Mouse (Mus musculus): Measurements from ENCODE around the gene Bdkrb2. TPM values are rescaled to one million over a fixed set of nuclear protein-coding genes. Genes with fewer than 3 reads are reported as not detected.

The Bdkrb2 gene
- polyA plus RNA-seq, 1 experiment = 5.7 TPM

GRCm38 (mm10) chr12:105590786-105591185 is 27.8 kb downstream of the Bdkrb2 start:
- DNase-seq (ENCODE audit: low spot score) = no peak

- no peak for DNase-seq (ENCODE audit: low spot score)
Observed at GRCm38 (mm10) chr12:105592361-105592761, 29.3 kb downstream of the Bdkrb2 start.

GRCm38 (mm10) chr12:105593471-105593870 is 30.4 kb downstream of the Bdkrb2 start:
- no peak for DNase-seq (ENCODE audit: low spot score)

- DNase-seq (ENCODE audit: low spot score) = no peak
Observed at GRCm38 (mm10) chr12:105597135-105597534, 34.1 kb downstream of the Bdkrb2 start.

GRCm38 (mm10) chr12:105598503-105598902 is 35.5 kb downstream of the Bdkrb2 start:
- no peak for DNase-seq (ENCODE audit: low spot score)

GRCm38 (mm10) chr12:105599098-105599497 is 36.1 kb downstream of the Bdkrb2 start:
- no peak for DNase-seq (ENCODE audit: low spot score)

GRCm38 (mm10) chr12:105601586-105601985 is 38.6 kb downstream of the Bdkrb2 start:
- DNase-seq (ENCODE audit: low spot score) = no peak

- no peak for DNase-seq (ENCODE audit: low spot score)
Observed at GRCm38 (mm10) chr12:105602581-105603210, 39.7 kb downstream of the Bdkrb2 start, which contains the start of gene Bdkrb1. TSS of gene Bdkrb1 (plus strand) at chr12:105603085.

- no peak for DNase-seq (ENCODE audit: low spot score)
Observed at GRCm38 (mm10) chr12:105603904-105604303, 40.9 kb downstream of the Bdkrb2 start.

- no peak for DNase-seq (ENCODE audit: low spot score)
Observed at GRCm38 (mm10) chr12:105605212-105605611, 42.2 kb downstream of the Bdkrb2 start.

GRCm38 (mm10) chr12:105606881-105607280 is 43.9 kb downstream of the Bdkrb2 start:
- no peak for DNase-seq (ENCODE audit: low spot score)

GRCm38 (mm10) chr12:105611045-105611444 is 48.0 kb downstream of the Bdkrb2 start:
- no peak for DNase-seq (ENCODE audit: low spot score)

- no peak for DNase-seq (ENCODE audit: low spot score)
Observed at GRCm38 (mm10) chr12:105611748-105612147, 48.7 kb downstream of the Bdkrb2 start.

GRCm38 (mm10) chr12:105613559-105613958 is 50.5 kb downstream of the Bdkrb2 start:
- DNase-seq (ENCODE audit: low spot score) = no peak

- no peak for DNase-seq (ENCODE audit: low spot score)
Observed at GRCm38 (mm10) chr12:105622048-105622447, 59.0 kb downstream of the Bdkrb2 start.

- no peak for DNase-seq (ENCODE audit: low spot score)
Observed at GRCm38 (mm10) chr12:105622981-105623539, 60.0 kb downstream of the Bdkrb2 start.

- DNase-seq (ENCODE audit: low spot score) = no peak
Observed at GRCm38 (mm10) chr12:105625798-105626197, 62.8 kb downstream of the Bdkrb2 start.

- no peak for DNase-seq (ENCODE audit: low spot score)
Observed at GRCm38 (mm10) chr12:105634374-105635067, 71.5 kb downstream of the Bdkrb2 start.

- no peak for DNase-seq (ENCODE audit: low spot score)
Observed at GRCm38 (mm10) chr12:105636551-105636950, 73.5 kb downstream of the Bdkrb2 start.

GRCm38 (mm10) chr12:105637554-105637953 is 74.5 kb downstream of the Bdkrb2 start:
- DNase-seq (ENCODE audit: low spot score) = no peak

- DNase-seq (ENCODE audit: low spot score) = no peak
Observed at GRCm38 (mm10) chr12:105642770-105643321, 79.8 kb downstream of the Bdkrb2 start.

Measured in urinary bladder, adult 2 months (tissue).